Mouse (Mus musculus) layer of hippocampus, adult 9-10 months (tissue): ENCODE data around the gene Cdk8.

ENCODE experiments used
- DNase-seq: peaks from one replicate; pipeline ENCODE4 v3.0.0; 2022; ENCODE audit warnings: low spot score

The Cdk8 gene

DNA sequence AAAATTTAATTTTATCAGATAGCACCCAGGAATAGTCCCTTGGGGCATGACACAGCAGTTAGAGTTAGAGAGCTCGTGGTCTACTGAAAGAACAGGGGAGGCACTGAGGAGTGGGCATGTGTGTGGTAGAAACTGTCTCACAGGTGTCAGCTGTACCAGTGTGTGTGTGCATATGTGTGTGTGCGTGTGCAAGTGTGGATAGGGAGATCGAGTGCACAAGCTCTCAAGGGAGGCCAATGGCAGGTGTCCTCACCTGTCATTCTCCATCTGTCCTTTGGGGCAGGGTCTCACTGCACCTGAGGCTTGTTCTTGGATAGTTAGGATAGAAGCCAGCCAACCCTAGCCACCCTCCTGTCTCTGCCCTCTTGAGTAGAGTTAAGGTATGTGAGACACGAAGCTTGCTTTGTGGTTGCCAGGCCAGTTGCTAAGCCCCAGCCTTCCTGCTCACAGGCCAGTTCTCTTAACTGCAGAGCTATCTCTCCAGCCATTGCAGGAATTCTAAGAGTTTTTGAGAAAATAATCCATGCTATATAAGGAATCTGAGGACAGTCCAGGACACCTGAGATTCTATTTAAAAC is 50.3 kb downstream of the Cdk8 start:
- no peak for DNase-seq

DNA sequence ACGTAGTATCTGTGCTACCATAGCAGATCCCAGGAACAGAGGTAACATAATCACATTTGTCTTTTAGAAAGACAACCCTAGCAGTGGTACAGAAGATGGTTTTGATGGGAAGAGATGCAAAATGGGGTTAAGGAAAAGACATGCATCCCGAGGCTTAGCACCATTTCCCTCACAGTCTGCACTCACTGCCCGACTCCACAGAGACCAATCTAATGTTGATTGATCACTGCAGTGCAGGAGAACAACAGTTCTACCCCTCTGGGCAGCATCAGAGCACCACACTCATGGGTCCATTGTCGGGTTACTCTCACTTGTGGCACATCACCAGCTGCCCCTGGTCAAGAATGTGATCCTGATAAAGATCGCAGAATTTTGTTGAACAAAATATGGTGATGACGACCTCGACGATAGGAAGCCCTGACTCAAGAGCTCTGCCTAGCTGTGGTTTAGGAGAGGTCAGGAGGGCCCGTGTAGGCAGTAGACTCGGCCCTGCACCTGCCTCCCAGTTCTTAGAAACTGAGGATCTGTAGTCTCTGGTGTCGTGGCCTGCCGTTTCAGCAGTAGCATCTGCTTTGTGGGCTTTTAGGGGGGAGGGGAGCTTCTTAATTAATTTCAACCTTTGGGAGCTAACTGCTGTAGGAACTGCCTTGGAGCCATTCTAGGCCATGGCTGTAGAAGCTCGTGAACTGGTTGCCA is 51.0 kb downstream of the Cdk8 start:
- no peak for DNase-seq

DNA sequence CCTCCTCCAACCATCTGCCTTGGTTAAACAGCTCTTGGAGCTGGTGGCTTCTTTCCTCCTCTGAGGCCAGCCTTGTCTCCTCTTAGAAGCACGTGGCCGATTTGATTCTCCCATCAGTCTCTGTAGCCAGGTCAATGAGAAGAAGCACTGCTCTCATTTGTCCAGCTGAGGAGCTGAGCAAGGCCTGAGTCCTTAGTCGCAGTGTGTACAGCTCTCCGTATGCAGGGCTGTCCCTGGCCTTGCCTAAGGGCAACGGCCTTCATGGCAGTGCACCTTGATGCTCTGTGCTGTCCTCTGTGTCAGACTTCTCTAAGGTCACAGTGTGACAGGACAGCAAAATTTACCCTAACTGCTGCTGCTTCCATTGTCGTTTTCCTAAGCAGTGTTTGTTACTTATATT is 52.9 kb downstream of the Cdk8 start:
- no peak for DNase-seq

DNA sequence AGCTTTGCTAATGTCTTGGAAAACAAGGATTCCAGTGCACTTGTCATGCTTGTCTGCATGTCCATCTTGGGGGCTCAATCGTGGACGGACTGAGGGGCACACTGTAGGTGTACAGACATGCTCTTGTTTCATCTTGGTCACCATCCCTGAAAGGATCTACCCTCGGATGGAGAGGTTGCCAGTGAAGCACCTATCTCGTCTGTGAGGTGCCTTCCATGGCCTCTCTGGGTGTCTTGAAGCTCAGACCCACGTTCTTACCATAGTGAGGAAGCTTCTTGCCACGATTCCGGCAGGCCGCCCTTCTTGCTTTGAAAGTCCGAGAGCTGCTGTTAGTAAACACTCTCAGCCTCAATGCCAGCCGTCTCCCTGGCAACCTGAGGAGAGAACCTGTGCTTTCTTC is 56.4 kb downstream of the Cdk8 start:
- DNase-seq: no peak

DNA sequence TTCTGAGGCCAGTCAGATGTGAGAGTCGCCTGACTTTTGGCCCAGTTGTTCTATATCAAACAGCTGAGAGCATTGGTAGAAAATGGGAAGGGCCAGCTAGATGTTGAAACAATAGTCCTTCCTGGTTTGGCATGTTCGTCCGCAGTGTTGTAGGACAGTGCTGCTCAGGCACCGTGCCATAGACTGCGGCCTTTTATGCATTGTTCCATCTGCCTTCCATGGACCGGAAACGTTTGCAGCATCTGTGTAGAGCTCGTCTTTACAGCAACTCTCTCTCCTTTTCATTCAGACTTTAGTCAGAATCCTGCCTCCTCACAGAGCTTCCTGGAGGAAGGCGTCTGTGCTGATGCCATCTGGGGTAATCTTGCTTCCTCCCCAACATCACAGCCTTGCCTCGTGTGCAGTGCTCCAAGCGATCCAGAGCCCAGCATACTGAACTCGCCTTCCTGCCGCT is 57.0 kb downstream of the Cdk8 start:
- DNase-seq: peak; percentile 39

DNA sequence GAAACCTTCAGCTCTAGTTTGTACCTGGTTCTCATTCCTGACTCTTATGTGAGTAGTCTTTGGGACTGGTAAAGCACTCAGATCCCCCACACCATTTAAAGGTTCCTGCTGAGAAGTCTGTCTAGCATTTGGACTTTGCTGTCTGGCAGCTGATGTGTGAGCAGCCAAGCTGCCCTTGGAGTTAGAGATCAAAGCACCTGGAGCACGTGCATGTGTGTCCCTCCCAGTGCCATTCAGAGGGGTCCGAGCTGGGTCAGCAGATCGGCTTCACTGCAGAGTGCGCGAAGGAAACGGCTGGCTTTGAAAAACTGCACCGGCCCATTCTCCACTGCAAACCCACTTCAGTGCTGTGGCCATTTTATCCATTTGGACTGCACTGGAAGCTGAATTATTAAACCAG is 58.9 kb downstream of the Cdk8 start:
- DNase-seq: no peak

DNA sequence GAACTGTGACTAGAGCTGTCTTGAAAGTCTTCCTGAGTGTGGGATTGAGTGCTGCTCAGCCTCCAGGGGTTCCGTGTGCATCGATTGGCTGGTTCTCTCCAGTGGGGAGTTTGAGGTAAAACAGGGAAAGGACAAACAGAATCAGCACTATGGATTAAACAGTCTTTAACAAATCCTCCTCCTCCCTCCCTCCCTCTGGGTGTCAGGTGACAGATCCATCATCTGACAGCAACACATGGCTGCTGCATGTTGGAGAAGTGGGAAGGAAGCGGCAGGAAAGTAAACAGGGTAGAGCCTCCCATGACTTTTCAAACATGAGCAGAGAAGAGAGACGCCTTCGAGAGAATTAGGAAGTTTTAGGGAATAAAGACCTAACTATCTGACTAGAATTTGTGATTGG is 59.4 kb downstream of the Cdk8 start:
- DNase-seq: no peak

DNA sequence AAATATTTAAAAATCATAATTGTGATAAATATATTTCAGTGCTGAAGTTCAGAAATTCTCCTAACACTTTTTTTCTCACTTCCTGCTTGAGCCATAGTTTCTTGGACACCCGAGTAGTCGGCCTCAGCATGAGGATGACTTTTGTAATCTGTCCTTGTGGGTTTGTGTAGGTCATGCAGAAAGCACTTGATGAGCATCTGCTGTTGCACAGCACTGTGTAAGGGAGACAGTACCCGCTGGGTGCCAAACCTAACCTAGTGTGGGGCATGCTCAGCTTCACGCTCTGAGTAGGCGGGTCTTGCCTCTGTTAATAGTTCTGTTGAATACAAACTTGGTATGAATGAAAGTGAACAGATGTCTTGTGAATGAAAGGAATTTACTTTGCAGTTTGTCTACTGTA is 60.5 kb downstream of the Cdk8 start:
- DNase-seq: no peak

DNA sequence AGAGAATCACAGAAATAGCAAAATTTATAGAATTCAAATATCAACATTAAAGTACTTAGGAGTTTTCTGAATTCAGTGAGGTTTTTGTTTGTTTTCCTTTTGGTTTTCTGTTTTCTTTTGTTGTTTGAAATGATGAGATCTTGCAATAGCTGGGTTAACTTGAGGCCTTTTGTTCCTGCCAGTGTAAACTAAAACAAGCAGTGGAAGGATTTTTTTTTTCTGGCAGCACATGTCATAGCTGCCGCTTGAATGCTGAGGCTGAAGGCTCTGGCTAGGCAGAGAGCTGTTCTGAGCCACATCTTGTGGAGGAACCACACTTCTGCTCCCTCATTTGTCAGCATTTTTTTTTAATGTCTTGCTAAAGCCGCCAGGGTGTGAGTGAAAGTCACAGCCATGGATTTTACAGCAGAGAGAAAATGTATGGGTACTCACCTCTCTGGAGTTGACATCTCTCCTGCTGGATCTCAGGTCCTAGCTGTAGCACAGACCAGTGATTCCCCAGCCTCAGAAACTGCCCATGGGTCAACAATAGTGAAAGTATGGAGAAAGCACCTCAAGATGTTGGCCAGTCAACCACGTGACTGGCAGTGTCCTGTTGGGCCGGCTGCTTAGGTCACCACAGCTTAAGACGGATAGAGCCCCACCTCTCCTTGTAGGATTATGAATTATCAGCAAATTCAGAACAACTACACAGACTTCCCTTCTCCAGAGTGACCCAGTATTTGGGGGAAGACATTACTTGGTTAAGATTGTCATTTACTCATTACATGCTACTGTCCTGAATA is 62.1 kb downstream of the Cdk8 start:
- no peak for DNase-seq

DNA sequence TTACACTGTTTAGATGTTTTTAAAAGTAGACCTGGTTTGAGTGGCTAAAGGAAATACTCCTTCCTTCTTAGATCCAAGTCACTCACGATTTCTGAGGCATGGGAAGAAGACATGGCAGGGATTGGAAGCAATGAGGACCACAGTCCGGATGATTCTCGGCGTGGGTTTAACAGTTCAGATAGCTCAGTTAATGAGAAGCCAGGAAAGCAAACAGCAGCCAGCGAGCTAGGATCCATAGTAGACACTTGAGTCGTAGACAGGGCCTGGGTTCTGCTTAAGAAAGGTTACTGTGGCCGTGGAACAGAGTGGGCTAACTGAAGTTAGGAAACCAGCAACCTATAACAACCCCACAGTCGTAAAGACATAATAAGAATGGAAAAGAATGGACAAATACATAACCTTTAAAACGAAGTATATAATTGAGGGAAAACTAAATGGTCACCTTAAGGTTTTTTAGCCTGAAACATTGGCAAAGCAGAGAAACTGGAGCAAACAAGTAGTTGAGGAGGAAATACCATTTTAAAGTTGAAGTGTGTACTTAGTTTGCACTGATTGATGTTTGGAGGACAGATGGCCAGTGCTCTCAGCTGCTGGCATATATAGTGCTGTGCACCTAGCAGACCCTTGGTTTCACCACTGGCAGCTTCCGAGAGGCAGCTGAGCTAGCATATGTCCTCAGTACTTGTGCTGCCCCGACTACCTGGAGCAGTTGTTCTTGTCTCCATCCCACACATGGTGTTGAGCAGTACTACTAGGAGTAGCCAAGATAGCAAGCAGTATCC is 63.1 kb downstream of the Cdk8 start:
- no peak for DNase-seq

DNA sequence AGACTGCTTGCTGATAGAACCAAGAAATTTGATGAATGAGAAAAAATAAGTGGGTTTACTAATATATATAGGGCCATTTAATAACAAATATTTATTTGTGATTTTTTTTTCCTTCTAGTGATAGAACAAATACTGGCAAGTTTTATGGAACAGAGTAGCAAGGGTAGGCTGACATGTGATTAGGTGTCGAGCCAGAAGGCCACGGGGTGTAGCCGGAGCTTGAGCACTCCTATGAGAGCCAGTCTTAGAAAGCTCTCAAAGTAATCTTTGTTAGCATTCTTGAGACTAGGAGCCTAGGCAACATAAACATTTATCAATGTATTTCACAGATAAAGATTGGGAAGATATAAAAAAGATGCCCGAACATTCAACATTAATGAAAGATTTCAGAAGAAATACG is 63.8 kb downstream of the Cdk8 start:
- DNase-seq: no peak

DNA sequence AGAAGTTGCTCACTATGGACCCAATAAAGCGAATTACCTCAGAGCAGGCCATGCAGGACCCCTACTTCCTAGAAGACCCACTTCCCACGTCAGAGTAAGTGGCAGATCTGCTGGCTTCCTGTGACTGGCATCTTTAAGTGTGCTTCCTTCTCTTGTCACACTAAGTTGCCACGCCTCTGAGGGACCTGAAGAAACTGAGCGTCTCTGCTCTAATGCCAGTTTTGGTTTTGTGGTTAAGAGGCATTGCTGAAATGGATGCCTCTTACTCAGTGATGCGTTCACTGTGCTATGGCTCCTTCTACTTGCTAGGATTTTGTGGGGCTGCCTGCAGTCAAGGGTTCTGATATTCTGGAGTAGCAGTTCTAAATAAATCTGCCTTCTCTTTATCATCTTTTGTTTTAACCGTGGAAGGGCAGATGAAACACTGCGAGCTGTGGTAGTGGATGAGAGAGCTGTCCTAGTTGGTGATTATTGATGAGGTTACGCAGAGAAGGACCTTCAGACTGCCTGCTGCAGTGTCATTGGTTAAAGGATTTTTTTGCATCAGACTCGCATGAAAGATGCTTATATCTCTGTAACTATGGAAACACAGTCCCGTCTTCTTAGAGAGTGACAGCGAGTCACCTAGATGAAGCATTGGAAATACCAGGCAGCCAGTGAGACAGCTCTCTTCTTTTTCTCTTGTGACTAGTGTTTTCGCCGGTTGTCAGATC is 67.9 kb downstream of the Cdk8 start:
- no peak for DNase-seq

DNA sequence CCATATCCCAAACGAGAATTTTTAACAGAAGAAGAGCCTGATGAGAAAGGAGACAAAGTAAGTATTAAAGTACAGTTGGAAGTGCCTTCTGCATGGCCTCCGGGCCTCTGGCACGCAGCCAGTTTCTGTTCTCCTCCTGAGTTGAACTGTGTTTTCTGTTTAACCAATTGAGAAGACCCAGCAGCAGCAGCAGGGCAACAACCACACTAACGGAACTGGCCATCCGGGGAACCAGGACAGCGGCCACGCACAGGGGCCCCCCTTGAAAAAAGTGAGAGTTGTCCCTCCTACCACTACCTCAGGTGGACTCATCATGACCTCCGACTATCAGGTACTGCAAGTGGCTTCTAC is 68.5 kb downstream of the Cdk8 start:
- DNase-seq: peak; percentile 46

DNA sequence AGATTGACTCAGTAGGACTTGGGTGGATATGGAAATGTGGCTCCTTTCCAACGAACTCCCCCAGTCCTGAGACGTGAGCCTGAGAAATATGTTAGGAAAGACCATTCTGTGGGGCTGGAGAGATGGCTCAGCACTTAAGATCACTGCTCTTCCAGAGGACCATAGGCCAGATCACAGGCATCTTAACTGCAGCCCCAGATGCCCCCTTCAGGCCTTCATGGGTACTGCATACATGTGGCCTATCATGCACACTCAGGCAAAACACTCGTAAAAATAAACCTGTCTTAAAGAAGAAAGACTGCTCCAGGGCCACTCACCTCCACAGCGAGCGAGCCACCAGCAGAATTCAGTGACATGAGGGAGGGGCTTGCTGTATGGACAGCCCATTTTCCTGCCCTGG is 72.4 kb downstream of the Cdk8 start:
- peak; percentile 31 for DNase-seq

DNA sequence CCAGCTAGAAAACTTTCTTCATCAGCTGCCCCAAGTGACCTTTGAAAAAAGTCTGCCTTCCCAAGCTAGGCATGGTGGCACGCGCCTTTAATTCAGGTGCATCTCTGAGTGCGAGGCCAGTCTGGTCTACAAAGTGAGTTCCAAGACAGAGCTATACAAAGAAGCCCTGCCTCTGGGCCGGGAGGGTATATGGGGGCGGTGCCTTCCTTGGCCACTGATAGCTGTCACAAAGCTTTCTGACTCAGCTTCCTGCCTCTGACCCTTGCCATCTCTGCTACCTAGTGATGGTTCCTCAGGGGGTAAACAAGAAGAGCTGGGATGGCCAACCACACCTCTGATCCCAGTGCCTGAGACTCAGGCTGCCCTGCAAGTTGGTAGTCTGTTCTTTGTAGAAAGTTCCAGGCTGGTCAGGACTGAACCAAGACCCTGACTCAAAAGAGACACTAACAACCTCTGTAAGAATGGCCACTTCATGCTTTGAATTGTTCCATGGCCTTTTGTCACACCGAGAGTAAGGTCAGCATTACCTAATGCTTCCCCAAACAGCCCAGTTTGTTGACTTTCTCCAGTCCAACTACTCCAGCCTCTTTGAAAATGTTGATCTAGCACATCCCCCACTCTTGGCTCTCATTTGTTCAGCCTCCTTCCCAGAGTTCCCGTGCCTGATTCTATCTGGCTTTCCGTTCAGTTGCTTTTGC is 76.2 kb downstream of the Cdk8 start:
- no peak for DNase-seq

DNA sequence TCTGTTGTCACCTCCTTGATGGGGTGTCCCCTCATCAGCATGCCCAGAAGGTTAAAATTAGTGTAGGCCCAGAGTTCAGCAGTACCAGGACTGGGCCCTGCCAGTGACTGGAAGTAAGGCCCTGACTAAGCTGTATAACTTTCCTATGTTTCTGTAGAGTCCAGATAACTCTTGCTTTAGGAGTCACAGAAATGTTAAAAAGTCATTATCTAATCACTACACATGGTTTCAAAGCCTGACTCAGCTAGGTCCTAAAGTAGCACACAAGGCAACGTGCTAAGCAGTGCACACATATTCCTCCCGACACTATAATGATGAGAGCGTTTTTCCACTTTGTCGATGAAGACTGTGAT is 76.7 kb downstream of the Cdk8 start:
- no peak for DNase-seq

DNA sequence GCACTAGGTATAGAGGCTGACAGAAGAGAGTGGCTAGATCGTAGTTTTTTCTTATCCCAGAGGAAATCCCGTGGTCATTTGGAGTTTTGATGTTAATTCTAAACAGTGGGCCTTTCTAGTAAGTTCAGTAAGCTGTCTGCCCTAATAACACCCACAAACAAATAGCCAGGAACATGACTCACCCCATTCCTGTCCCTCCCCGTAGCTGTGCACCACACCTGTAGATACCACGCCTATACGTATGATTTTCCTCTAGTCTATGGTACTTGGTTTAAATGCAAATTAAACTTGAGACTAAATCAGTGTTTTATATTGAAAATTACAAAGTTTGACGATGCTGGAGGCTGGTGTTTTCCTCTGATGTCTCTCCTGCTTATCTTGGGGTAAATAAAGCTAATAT is 83.5 kb downstream of the Cdk8 start:
- no peak for DNase-seq

DNA sequence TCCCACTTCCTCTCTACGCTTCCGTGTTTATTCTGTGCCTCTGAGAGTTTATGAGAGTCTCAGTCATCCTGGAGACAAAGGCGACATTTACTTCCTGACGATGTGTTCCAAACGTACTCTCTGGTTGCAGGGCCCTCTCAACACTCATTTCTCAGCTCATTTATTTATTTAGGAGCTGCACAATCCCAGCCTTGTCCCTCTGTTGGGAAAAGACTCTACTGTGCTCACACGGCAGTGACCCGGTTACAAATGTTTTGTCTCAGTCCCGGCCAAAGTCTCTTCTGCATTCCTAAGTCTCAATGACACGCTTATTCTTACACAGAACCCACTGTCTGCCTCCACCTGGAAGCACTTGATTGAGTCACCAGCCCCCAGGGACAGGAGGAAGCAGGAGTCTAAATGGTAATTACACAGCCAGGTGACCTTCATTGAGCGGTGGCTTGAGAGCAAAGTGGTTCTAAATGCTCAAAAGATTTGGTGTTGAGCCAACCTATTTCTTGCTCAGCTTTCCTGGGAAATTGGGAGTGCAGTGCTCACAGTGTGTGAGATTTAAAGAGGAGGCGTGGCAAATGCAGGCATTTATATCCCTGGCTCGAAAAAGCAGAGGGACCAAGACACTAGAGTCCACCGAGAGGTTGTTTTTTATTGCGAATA is 84.4 kb downstream of the Cdk8 start:
- no peak for DNase-seq

DNA sequence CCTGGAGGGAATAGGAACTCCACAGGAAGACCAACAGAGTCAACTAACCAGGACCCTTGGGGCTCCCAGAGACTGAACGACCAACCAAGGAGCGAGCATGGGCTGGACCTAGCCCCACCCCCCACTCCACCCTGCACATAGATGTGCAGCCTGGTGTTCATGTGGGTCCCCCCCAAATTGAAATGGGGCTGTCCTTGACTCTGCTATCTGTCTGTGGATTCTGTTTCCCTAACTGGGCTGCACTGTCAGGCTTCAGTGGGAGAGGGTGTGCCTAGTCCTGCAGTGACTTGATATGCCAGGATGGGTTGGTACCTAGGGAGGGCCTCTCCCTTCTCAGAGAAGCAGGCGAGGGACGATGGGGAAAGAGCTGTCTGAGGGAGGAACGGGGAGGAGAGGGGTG is 85.3 kb downstream of the Cdk8 start:
- no peak for DNase-seq

DNA sequence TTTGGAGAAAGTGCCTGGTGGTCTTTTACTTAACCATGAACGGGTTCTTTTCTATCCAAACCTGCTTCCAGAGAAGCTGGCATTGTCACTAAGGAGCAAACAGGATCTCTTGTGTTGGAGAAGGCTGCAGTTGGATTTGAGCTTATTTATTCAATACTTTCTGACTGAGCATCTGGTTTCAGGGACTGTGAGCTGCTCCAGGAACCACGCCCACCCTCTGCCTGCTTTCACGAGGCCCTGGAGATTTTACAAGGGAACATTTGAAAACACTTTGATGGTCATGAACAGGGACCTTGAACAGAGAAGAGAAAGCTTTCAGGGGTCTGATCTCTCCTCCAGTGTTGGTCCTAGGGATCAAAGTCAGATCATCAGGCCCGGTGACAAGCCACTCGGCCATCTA is 87.0 kb downstream of the Cdk8 start:
- DNase-seq: no peak

DNA sequence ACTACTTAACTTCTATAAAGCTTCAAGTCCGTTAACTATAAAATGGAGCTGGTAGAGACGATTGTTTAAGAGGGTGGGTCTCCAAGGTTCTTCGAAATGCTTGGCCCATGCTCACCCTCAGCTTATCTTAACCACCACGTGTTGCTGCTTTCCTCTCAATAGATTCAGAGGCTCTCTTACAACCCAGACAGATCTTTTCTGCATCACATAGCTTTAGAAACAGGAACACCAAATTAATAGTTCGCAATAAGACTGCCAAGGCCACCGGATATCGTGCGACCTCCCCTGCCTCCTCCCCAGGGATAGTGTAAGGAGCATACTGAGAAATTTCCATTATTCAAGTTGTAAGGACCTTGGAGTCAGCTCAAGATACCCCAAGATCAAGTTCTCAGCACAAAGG is 87.4 kb downstream of the Cdk8 start:
- DNase-seq: no peak
